Mouse (Mus musculus) gastrocnemius, postnatal 14 days (tissue): ENCODE data around the gene Ttc39a. TPM values are rescaled to one million over a fixed set of nuclear protein-coding genes. Genes with fewer than 3 reads are reported as not detected.

ENCODE experiments used
- total RNA-seq, 2 experiments: library from RNA; stranded (reverse); gene quantifications; 2 replicates each; pipeline ENCODE4 v1.2.3; 2021

The Ttc39a gene
- total RNA-seq, 2 experiments from 2014 or later, result 0.25 to 0.44 TPM

Other genes with a start within 250 kb of the Ttc39a start
- gene Osbpl9, start 204.4 kb upstream of the Ttc39a start, total RNA-seq, result 100 to 1,000 TPM in 1 of 2 experiments, 10 to 100 TPM in 1; 76.2 to 100 TPM
- gene Calr4, start 172.1 kb upstream of the Ttc39a start, total RNA-seq, result under 1 TPM in 1 of 2 experiments, not detected in 1; 0.12 TPM
- gene Eps15, start 126.4 kb upstream of the Ttc39a start, total RNA-seq, result 10 to 100 TPM; 39.2 to 48.1 TPM
- 10 to 100 TPM; 84.3 to 86.8 TPM for gene Rnf11, start 78.1 kb downstream of the Ttc39a start, total RNA-seq
- gene 4930522H14Rik, start 124.7 kb downstream of the Ttc39a start, total RNA-seq, result not detected